Mouse (Mus musculus) liver, adult 2 months (tissue): ENCODE data around the gene Naa50.

Experiments used
- CTCF ChIP-seq: fragments of 200-500 bp; IDR thresholded peaks from 2 replicates; pipeline ENCODE4 v1.5.1; 2011; ENCODE audit warnings: low read depth, low read length, control low read depth
- POLR2A ChIP-seq: fragments of 200-500 bp; IDR thresholded peaks from 2 replicates; pipeline ENCODE4 v1.6.1; 2011; ENCODE audit warnings: low read length, control low read depth; ENCODE audit not compliant: insufficient read depth; ENCODE audit errors: extremely low read depth

DNA sequence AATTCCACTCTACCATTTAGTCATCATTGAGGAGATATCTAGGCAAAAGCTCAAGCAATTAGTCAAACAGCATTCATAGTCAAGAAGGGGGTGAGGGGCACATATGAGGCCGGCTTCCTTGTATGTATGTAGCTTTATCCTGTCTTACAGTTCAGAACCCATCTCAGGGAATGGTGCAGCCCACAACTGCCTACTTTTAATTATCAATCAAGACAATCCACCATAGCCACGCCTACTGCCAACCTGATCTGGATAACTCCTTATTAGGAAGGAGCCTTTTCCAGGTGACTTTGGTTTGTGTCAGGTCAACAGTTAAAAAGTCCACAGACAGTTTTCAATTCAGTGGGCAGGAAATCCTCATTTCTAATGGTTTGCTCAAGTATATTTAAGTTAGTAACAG is 14.2 kb upstream of the Naa50 start:
- TF ChIP-seq CTCF: no peak
- no peak for TF ChIP-seq POLR2A
